Mouse (Mus musculus): ENCODE data around the gene Caskin1. TPM values are rescaled to one million over a fixed set of nuclear protein-coding genes. Genes with fewer than 3 reads are reported as not detected.

The Caskin1 gene
- polyA plus RNA-seq, 1 experiment from 2014 or later = 29.1 TPM

- peaks cover 17% of the 10 kb centered on the region for H3K36me3 ChIP-seq
- ATAC-seq = no peak
- peak overlapping the region; percentile 76 for H3K4me3 ChIP-seq (replicated peaks)
- H3K4me1 ChIP-seq (replicated peaks) = peaks cover 68% of the 10 kb centered on the region
- H3K9ac ChIP-seq (replicated peaks) = peak overlapping the region; percentile 80
- H3K9me3 ChIP-seq = no peaks in the 10 kb centered on the region
- H3K27ac ChIP-seq = peak overlapping the region; percentile 86
- peak overlapping the region; percentile 88 for H3K4me2 ChIP-seq (replicated peaks)
- 1% methylated on average over 4 of the region's 4 CpGs for WGBS
- no peaks in the 10 kb centered on the region for H3K27me3 ChIP-seq
Observed at GRCm38 (mm10) chr17:24529007-24529451, 40.6 kb downstream of the Caskin1 start.

DNA sequence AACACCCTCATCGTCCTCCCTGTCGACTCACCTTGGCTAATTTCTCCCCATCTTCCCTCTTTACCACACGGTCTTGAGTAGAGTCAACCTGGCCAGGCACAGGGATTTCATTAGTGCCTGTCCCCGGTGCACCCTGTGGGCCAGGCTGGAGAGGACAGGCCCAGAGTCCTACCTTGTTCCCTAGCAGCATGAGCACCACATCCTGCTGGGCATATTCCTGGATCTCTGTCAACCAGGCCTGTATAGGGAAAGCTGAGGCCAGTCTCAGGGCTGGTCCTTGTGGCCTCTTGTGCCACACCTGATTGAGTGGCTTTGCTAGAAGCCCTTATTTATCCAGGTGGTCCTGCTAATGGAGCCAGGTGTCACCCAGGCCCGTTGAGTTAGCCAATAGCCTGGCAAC, 41.5 kb downstream of the Caskin1 start:
- Histone ChIP-seq H3K36me3 (peaks cover 16% of the 10 kb centered on the region), H3K27me3 (no peaks in the 10 kb centered on the region), H3K9me3 (no peaks in the 10 kb centered on the region), H3K4me1 (replicated peaks) (peaks cover 68% of the 10 kb centered on the region), H3K9ac (replicated peaks) (peak overlapping the region; percentile 80), H3K27ac (peak overlapping the region; percentile 86; the same call in 1 of the 2 replicates), H3K4me3 (replicated peaks) (peak overlapping the region; percentile 76), H3K4me2 (replicated peaks) (peak overlapping the region; percentile 88)
- no peak for ATAC-seq
- 39% methylated on average over 5 of the region's 5 CpGs for WGBS

- Histone ChIP-seq H3K4me3 (replicated peaks) (peak overlapping the region; percentile 76), H3K36me3 (peaks cover 14% of the 10 kb centered on the region), H3K4me2 (replicated peaks) (peak overlapping the region; percentile 88), H3K4me1 (replicated peaks) (peaks cover 68% of the 10 kb centered on the region), H3K9ac (replicated peaks) (peak overlapping the region; percentile 80), H3K9me3 (no peaks in the 10 kb centered on the region), H3K27ac (0 out of 2 replicates have a peak overlapping the region, but pooled peaks have one; percentile 86), H3K27me3 (no peaks in the 10 kb centered on the region)
- WGBS = 29% methylated on average over 8 of the region's 8 CpGs
- ATAC-seq = no peak
Observed at GRCm38 (mm10) chr17:24530361-24531050, 42.1 kb downstream of the Caskin1 start.

DNA sequence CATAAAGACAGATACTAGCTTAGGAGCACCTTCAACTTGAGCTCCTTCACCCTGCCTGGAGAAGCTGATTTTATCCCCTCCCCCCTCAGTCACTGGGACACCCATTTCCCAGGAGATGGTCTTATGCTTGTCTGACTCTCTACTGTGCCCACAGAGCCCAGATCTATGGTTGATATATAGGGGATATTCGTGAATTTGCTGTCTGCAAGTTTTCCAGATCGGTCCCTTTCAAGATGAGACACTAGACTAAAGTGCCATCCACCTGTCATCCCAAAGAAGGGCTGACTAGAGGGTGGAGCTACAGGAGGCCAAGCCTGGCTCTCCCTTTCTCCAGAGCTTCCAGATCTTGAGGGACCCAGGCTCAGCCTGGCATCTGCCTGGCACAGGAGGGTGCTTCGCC, 42.7 kb downstream of the Caskin1 start:
- no peak for ATAC-seq
- WGBS = 58% methylated on average over 3 of the region's 3 CpGs
- Histone ChIP-seq H3K4me3 (replicated peaks) (no peak overlapping the region), H3K4me2 (replicated peaks) (0 out of 2 replicates have a peak overlapping the region, but pooled peaks have one; percentile 88), H3K27ac (no peak overlapping the region), H3K36me3 (peaks cover 14% of the 10 kb centered on the region), H3K27me3 (no peaks in the 10 kb centered on the region), H3K4me1 (replicated peaks) (peaks cover 65% of the 10 kb centered on the region), H3K9ac (replicated peaks) (peak overlapping the region; percentile 80; the same call in 1 of the 2 replicates), H3K9me3 (no peaks in the 10 kb centered on the region)

DNA sequence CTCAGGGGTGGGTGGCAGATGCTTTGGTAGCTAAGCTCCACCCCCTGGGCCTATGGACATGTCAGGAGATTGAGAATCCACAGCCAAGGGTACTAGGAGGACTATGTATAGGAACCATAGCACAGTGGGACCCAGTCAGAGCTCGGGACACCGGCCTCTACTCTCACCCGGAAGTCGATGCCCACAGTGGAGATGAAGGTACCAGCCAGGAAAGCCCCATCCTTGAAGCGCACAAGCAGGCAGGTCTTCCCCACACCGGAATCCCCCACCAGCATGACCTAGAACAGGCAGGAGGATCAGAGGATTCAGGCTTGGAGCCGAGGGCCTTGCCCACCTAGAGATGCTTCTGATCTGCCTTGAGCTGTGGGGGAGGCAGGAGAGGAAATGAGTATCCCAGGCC, 43.6 kb downstream of the Caskin1 start:
- H3K9me3 ChIP-seq = no peaks in the 10 kb centered on the region
- H3K4me3 ChIP-seq (replicated peaks) = no peak overlapping the region
- H3K27ac ChIP-seq = no peak overlapping the region
- WGBS = 82% methylated on average over 7 of the region's 7 CpGs
- no peaks in the 10 kb centered on the region for H3K27me3 ChIP-seq
- H3K4me1 ChIP-seq (replicated peaks) = peaks cover 55% of the 10 kb centered on the region
- H3K9ac ChIP-seq (replicated peaks) = peak overlapping the region; percentile 61
- peaks cover 14% of the 10 kb centered on the region for H3K36me3 ChIP-seq
- no peak overlapping the region; the same call in 1 of the 2 replicates for H3K4me2 ChIP-seq (replicated peaks)
- ATAC-seq = no peak

- Histone ChIP-seq H3K4me2 (replicated peaks) (peak overlapping the region; percentile 59), H3K9ac (replicated peaks) (peak overlapping the region; percentile 61), H3K36me3 (peaks cover 14% of the 10 kb centered on the region), H3K9me3 (no peaks in the 10 kb centered on the region), H3K4me3 (replicated peaks) (peak overlapping the region; percentile 32), H3K4me1 (replicated peaks) (peaks cover 62% of the 10 kb centered on the region), H3K27ac (peak overlapping the region; percentile 19; the same call in 1 of the 2 replicates), H3K27me3 (no peaks in the 10 kb centered on the region)
- peak; percentile 37; the same call in 1 of the 2 replicates for ATAC-seq
- WGBS = 9% methylated on average over 51 of the region's 53 CpGs
Observed at GRCm38 (mm10) chr17:24533099-24533992, 44.9 kb downstream of the Caskin1 start.

DNA sequence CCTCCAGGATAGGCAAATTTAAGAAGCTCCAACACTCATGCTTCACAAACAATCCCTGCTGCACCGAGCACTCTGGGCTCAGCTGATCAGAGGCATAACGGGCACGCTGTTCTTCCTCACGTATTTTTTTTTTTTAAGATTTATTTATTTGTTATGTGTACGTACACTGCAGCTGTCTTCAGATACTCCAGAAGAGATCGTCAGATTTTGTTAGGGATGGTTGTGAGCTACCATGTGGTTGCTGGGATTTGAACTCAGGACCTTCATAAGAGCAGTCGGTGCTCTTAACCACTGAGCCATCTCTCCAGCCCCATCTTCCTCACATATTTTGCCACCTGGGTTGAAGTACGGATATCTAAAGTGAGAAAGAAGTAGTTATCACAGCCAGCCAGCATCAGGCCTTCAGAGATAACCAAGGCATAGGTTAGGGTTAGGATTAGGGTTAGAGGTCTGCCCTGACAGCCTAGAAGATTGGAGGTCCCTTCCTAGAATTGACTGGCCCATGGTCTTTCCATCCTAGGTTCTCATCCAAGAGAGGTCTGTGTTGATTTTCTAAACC, 45.8 kb downstream of the Caskin1 start, which contains the start of gene Rab26:
Gene Rab26, minus strand, starts transcription at position 51 of the 559 bp plus-strand sequence.
- 91% methylated on average over 8 of the region's 8 CpGs for WGBS
- peak within 1 kb of the TSS; percentile 32 for H3K4me3 ChIP-seq (replicated peaks)
- peak within 1 kb of the TSS; percentile 19; the same call in 1 of the 2 replicates for H3K27ac ChIP-seq
- peaks cover 55% of the 10 kb centered on the region for H3K4me1 ChIP-seq (replicated peaks)
- peaks cover 14% of the 10 kb centered on the region for H3K36me3 ChIP-seq
- peak within 1 kb of the TSS; percentile 59 for H3K4me2 ChIP-seq (replicated peaks)
- H3K27me3 ChIP-seq = no peaks in the 10 kb centered on the region
- peak within 1 kb of the TSS; percentile 61 for H3K9ac ChIP-seq (replicated peaks)
- no peaks in the 10 kb centered on the region for H3K9me3 ChIP-seq
- ATAC-seq = no peak

DNA sequence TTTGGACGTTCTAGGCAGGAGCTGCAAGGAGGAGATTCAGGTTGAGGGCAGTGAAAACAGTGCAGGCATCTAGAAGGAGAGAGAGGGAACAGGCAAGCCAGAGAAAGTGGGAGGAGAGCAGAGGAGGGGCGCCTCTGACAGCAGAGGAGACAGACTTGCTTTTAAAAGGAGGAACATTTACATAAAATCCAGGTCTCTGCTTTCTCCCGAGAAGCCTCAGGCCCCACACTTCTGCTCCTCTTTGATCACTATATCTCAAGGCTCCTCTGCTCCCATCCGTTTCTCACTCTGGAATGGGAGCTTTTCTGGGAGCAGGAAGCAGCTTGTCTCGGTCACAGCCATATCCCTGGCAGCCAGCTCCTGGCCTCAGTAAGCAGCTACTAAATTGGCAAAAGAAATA, 46.9 kb downstream of the Caskin1 start:
- no peak for ATAC-seq
- Histone ChIP-seq H3K4me1 (replicated peaks) (peaks cover 45% of the 10 kb centered on the region), H3K9ac (replicated peaks) (no peak overlapping the region), H3K36me3 (peaks cover 7% of the 10 kb centered on the region; the same call in 1 of the 2 replicates), H3K27ac (no peak overlapping the region), H3K27me3 (no peaks in the 10 kb centered on the region), H3K4me2 (replicated peaks) (no peak overlapping the region), H3K4me3 (replicated peaks) (no peak overlapping the region), H3K9me3 (no peaks in the 10 kb centered on the region)
- WGBS = 59% methylated on average over 5 of the region's 5 CpGs

DNA sequence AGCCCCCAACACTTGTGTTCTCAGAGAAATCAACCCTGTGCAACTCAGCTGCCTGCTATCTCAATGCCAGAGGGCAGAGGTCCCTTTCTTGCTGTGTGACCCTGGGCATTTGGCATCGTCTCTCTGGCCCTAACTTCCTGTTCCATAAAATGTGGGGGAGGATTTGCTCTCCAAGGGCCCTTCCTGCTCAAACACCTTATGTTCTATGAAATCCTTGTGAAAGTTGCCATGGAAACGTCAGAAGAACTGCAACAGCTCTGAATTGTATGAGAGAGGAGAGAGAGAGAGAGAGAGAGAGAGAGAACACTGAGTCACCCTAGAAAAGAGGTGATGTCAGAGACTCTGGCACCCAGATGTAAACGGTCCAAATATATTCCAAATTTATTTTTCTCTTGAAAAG, 49.1 kb downstream of the Caskin1 start:
- H3K4me2 ChIP-seq (replicated peaks) = no peak overlapping the region
- no peaks in the 10 kb centered on the region for H3K27me3 ChIP-seq
- no peak overlapping the region for H3K27ac ChIP-seq
- ATAC-seq = no peak
- peaks cover 22% of the 10 kb centered on the region for H3K4me1 ChIP-seq (replicated peaks)
- H3K36me3 ChIP-seq = no peaks in the 10 kb centered on the region
- 0 out of 2 replicates have a peak overlapping the region, but pooled peaks have one; percentile 39 for H3K9ac ChIP-seq (replicated peaks)
- no peak overlapping the region for H3K4me3 ChIP-seq (replicated peaks)
- no peaks in the 10 kb centered on the region for H3K9me3 ChIP-seq
- WGBS = 38% methylated on average over 3 of the region's 3 CpGs

DNA sequence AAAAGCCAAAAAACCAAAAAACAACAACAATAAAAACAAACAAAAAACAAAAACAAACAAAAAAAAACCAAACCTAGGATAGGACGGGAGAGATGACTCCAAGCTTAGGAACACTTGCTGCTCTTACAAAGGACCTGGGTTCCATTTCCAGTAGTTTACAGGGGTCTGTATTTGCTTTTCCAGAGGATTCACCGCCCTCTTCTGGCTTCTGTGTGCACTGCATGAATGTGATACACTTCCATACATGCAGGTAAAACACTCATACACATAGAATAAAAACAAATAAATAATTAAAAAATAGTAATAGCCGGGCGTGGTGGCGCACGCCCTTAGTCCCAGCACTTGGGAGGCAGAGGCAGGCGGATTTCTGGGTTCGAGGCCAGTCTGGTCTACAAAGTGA, 50.5 kb downstream of the Caskin1 start:
- Histone ChIP-seq H3K4me3 (replicated peaks) (no peak overlapping the region), H3K36me3 (no peaks in the 10 kb centered on the region), H3K9me3 (no peaks in the 10 kb centered on the region), H3K27ac (no peak overlapping the region), H3K4me1 (replicated peaks) (peaks cover 9% of the 10 kb centered on the region), H3K27me3 (no peaks in the 10 kb centered on the region), H3K9ac (replicated peaks) (no peak overlapping the region), H3K4me2 (replicated peaks) (no peak overlapping the region)
- no peak for ATAC-seq
- 73% methylated on average over 8 of the region's 8 CpGs for WGBS

DNA sequence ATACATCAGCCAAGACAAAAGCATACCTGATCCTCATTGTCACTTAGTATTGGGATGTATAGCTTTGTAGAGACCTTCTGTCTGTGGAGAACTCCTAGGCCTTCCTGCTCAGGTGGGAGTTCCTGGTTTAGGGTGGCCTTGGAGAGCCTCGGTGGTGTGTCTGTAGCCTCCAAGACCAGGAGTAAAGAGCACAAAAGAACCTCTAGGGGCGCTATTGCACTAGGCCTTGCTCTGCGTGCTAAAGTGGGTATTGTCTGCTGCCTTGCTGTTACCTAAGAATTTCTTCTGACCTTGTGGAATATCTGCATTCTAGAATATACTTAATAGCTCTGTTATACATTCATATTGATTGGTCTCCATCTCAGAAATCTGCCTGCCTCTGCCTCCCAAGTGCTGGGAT, 52.0 kb downstream of the Caskin1 start:
- H3K27me3 ChIP-seq = no peaks in the 10 kb centered on the region; the same call in 1 of the 2 replicates
- no peaks in the 10 kb centered on the region for H3K9me3 ChIP-seq
- H3K4me1 ChIP-seq (replicated peaks) = peaks cover 15% of the 10 kb centered on the region
- no peaks in the 10 kb centered on the region for H3K36me3 ChIP-seq
- H3K4me3 ChIP-seq (replicated peaks) = no peak overlapping the region
- no peak overlapping the region for H3K27ac ChIP-seq
- no peak overlapping the region for H3K4me2 ChIP-seq (replicated peaks)
- no peak overlapping the region for H3K9ac ChIP-seq (replicated peaks)
- ATAC-seq = no peak
- WGBS = 8% methylated on average over 3 of the region's 3 CpGs
